Mouse (Mus musculus) CH12.LX (cell line): ENCODE measurements at regions not wholly inside any gene's neighbourhood (a gene's known extent, or its start where the extent isn't known, plus 50 kb on each side); places are given as distances from the start of the nearest gene placed in this dataset.
A peak's percentile ranks its signal among the peaks of the same experiment; 100 is the strongest.

Experiments used
- DNase-seq: peaks from one replicate; pipeline ENCODE4 v3.0.0-alpha.2; 2013; ENCODE audit errors: extremely low read depth
- H3K27ac ChIP-seq: 2 replicates; pipeline ENCODE4 v1.5.1; 2012; ENCODE audit warnings: low read depth, mild to moderate bottlenecking, control low read depth, moderate library complexity; ENCODE audit not compliant: insufficient read depth
- H3K27me3 ChIP-seq: replicated peaks from 2 replicates; pipeline ENCODE3; 2012; ENCODE audit warnings: inconsistent platforms
- H3K36me3 ChIP-seq, 2 experiments: replicated peaks in 1 of 2; 2 replicates each; pipeline versions ENCODE3 to v1.6.1; 2012; ENCODE audit warnings: inconsistent platforms in 1 of 2, low read length in 1 of 2, mild to moderate bottlenecking in 1 of 2, mixed read lengths in 1 of 2, moderate library complexity in 1 of 2; ENCODE audit not compliant: control insufficient read depth in 1 of 2, insufficient read depth in 1 of 2
- H3K4me1 ChIP-seq, 2 experiments: 2 replicates each; pipeline ENCODE4 v1.6.1; 2012; ENCODE audit warnings: inconsistent platforms in 1 of 2, moderate library complexity in 1 of 2; ENCODE audit not compliant: insufficient read depth in 2 of 2, control insufficient read depth in 1 of 2
- H3K4me2 ChIP-seq: 2 replicates; pipeline ENCODE4 v1.6.1; 2012; ENCODE audit warnings: low read depth, mild to moderate bottlenecking, control low read depth; ENCODE audit not compliant: poor library complexity, insufficient read depth, severe bottlenecking
- H3K4me3 ChIP-seq, 3 experiments: fragments of 150-350 bp in 1 of 3; sonication (generic) in 1 of 3; replicated peaks in 1 of 3; 2 replicates each; pipeline versions ENCODE3 to v1.5.1; 2011 to 2012; ENCODE audit warnings: low read depth in 2 of 3, low read length in 2 of 3, mild to moderate bottlenecking in 2 of 3, moderate library complexity in 2 of 3, control low read depth in 1 of 3, improper control_type of control experiment in 1 of 3, inconsistent platforms in 1 of 3, mixed read lengths in 1 of 3; ENCODE audit not compliant: poor library complexity in 1 of 3
- H3K79me2 ChIP-seq: replicated peaks from 2 replicates; pipeline ENCODE4 v1.6.1; 2012; ENCODE audit warnings: mild to moderate bottlenecking, moderate library complexity; ENCODE audit not compliant: control insufficient read depth, poor library complexity, insufficient read depth, severe bottlenecking; ENCODE audit errors: extremely low read depth
- H3K9ac ChIP-seq: 2 replicates; pipeline ENCODE4 v1.6.1; 2012; ENCODE audit warnings: low read depth, mild to moderate bottlenecking, control low read depth, moderate library complexity; ENCODE audit not compliant: insufficient read depth
- H3K9me3 ChIP-seq: replicated peaks from 2 replicates; pipeline ENCODE3; 2012; ENCODE audit warnings: low read length, inconsistent platforms, mixed read lengths
- CHD1 ChIP-seq: IDR thresholded peaks from 2 replicates; pipeline ENCODE4 v1.6.1; 2012; ENCODE audit warnings: low read depth, low read length, improper control_type of control experiment, inconsistent platforms
- CTCF ChIP-seq, 2 experiments: IDR thresholded peaks in 1 of 2; conservative IDR thresholded peaks in 1 of 2; 2 replicates each; pipeline ENCODE4 v1.5.1; 2011 to 2012; ENCODE audit warnings: low read depth in 2 of 2, low read length in 2 of 2, improper control_type of control experiment in 1 of 2, inconsistent platforms in 1 of 2, mild to moderate bottlenecking in 1 of 2, moderate library complexity in 1 of 2
- E2F4 ChIP-seq: IDR thresholded peaks from 2 replicates; pipeline ENCODE4 v1.6.1; 2011; ENCODE audit warnings: low read depth, low read length, improper control_type of control experiment; ENCODE audit not compliant: insufficient replicate concordance
- ELF1 ChIP-seq: IDR thresholded peaks from 2 replicates; pipeline ENCODE4 v1.6.1; 2014; ENCODE audit warnings: low read depth, mild to moderate bottlenecking, inconsistent platforms, low read length, improper control_type of control experiment
- ETS1 ChIP-seq: conservative IDR thresholded peaks from 2 replicates; pipeline ENCODE4 v1.6.1; 2012; ENCODE audit warnings: low read depth, mild to moderate bottlenecking, inconsistent platforms, low read length, improper control_type of control experiment, moderate library complexity
- GABPA ChIP-seq: IDR thresholded peaks from 2 replicates; pipeline ENCODE4 v1.6.1; 2012; ENCODE audit warnings: low read depth, low read length, improper control_type of control experiment, inconsistent platforms; ENCODE audit not compliant: insufficient replicate concordance
- IRF4 ChIP-seq: IDR thresholded peaks from 2 replicates; pipeline ENCODE4 v1.6.1; 2014; ENCODE audit warnings: low read depth, mild to moderate bottlenecking, inconsistent platforms, low read length, improper control_type of control experiment
- JUN ChIP-seq: IDR thresholded peaks from 2 replicates; pipeline ENCODE4 v1.6.1; 2011; ENCODE audit warnings: low read depth, mild to moderate bottlenecking, low read length, improper control_type of control experiment, moderate library complexity; ENCODE audit not compliant: insufficient read depth
- JUND ChIP-seq: conservative IDR thresholded peaks from 2 replicates; pipeline ENCODE4 v1.6.1; 2011; ENCODE audit warnings: low read depth, low read length, improper control_type of control experiment
- KAT2A ChIP-seq: IDR thresholded peaks from 2 replicates; pipeline ENCODE4 v1.6.1; 2012; ENCODE audit warnings: low read length, improper control_type of control experiment, inconsistent platforms; ENCODE audit not compliant: insufficient replicate concordance
- MAFK ChIP-seq: IDR thresholded peaks from 2 replicates; pipeline ENCODE4 v1.6.1; 2011; ENCODE audit warnings: low read length, improper control_type of control experiment; ENCODE audit not compliant: insufficient replicate concordance
- MAX ChIP-seq: IDR thresholded peaks from 2 replicates; pipeline ENCODE4 v1.6.1; 2011; ENCODE audit warnings: low read length, improper control_type of control experiment
- MXI1 ChIP-seq: IDR thresholded peaks from 2 replicates; pipeline ENCODE4 v1.6.1; 2011; ENCODE audit warnings: mild to moderate bottlenecking, low read depth, low read length, improper control_type of control experiment
- MYC ChIP-seq: IDR thresholded peaks from 2 replicates; pipeline ENCODE4 v1.6.1; 2011; ENCODE audit warnings: low read depth, mild to moderate bottlenecking, improper control_type of control experiment, low read length
- NELFE ChIP-seq: IDR thresholded peaks from 2 replicates; pipeline ENCODE4 v1.6.1; 2011; ENCODE audit warnings: low read depth, low read length, improper control_type of control experiment
- NRF1 ChIP-seq: IDR thresholded peaks from 2 replicates; pipeline ENCODE4 v1.6.1; 2014; ENCODE audit warnings: low read depth, mild to moderate bottlenecking, inconsistent platforms, low read length, improper control_type of control experiment, moderate library complexity
- PAX5 ChIP-seq: IDR thresholded peaks from 2 replicates; pipeline ENCODE4 v1.6.1; 2012; ENCODE audit warnings: low read length, inconsistent platforms, mixed read lengths
- POLR2AphosphoS2 ChIP-seq: IDR thresholded peaks from 2 replicates; pipeline ENCODE4 v1.6.1; 2011; ENCODE audit warnings: low read depth, low read length, improper control_type of control experiment
- TBP ChIP-seq: conservative IDR thresholded peaks from 2 replicates; pipeline ENCODE4 v1.6.1; 2011; ENCODE audit warnings: low read depth, low read length, improper control_type of control experiment
- TCF12 ChIP-seq: IDR thresholded peaks from 2 replicates; pipeline ENCODE4 v1.6.1; 2014; ENCODE audit warnings: low read depth, mild to moderate bottlenecking, inconsistent platforms, low read length, improper control_type of control experiment
- USF2 ChIP-seq: conservative IDR thresholded peaks from 2 replicates; pipeline ENCODE4 v1.6.1; 2011; ENCODE audit warnings: low read depth, low read length, improper control_type of control experiment
- ZC3H11A ChIP-seq: IDR thresholded peaks from 2 replicates; pipeline ENCODE4 v1.6.1; 2012; ENCODE audit warnings: low read depth, mild to moderate bottlenecking, inconsistent platforms, low read length, improper control_type of control experiment
- ZMIZ1 ChIP-seq: IDR thresholded peaks from 2 replicates; pipeline ENCODE4 v1.6.1; 2012; ENCODE audit warnings: low read depth, mild to moderate bottlenecking, inconsistent platforms, low read length, improper control_type of control experiment
- ZNF384 ChIP-seq: IDR thresholded peaks from 2 replicates; pipeline ENCODE4 v1.6.1; 2012; ENCODE audit warnings: low read depth, low read length, improper control_type of control experiment, inconsistent platforms
- dilution Hi-C: fragments of 300-500 bp; cut with MboI; formaldehyde crosslinking; loops from 2 replicates; pipeline ENCODE4 v1.14.3; 2020; ENCODE audit warnings: low sequenced_read_pairs; ENCODE audit not compliant: extremely low pct_unique_long_range_greater_than_20kb, extremely low pct_ligation_motif_present
- in situ Hi-C: fragments of 300-500 bp; cut with MboI; formaldehyde crosslinking; loops from 3 replicates; pipeline ENCODE4 v1.14.3; 2019; ENCODE audit warnings: low sequenced_read_pairs, low pct_ligation_motif_present, low pct_unique_long_range_greater_than_20kb, mixed read lengths

- H3K4me1 ChIP-seq, result peaks cover 4 to 27% of the 10 kb centered on the region in 2 experiments
- H3K9me3 ChIP-seq, result peaks cover 3% of the 10 kb centered on the region
- no peak overlapping the region for H3K4me3 ChIP-seq
- dilution Hi-C loops, result no loop called here
- no peak overlapping the region for H3K9ac ChIP-seq
- no peaks in the 10 kb centered on the region for H3K36me3 ChIP-seq
- TF ChIP-seq PAX5, result no peak
- no peak for TF ChIP-seq MXI1
- no peak for TF ChIP-seq ETS1
- TF ChIP-seq JUND, result no peak
- no peak for TF ChIP-seq KAT2A
- TF ChIP-seq ZC3H11A, result no peak
- TF ChIP-seq MAX, result no peak
- TF ChIP-seq ZNF384, result no peak
- no peak for TF ChIP-seq JUN
- TF ChIP-seq, all 38 proteins: peak for 0
- Histone ChIP-seq H3K27ac (no peak overlapping the region), H3K79me2 (no peaks in the 10 kb centered on the region), H3K27me3 (no peaks in the 10 kb centered on the region), H3K4me2 (no peak overlapping the region)
- in situ Hi-C loops, result no loop called here
- peak; percentile 19 for DNase-seq
These were observed 246.6 kb upstream of the Jarid2 start for GRCm38 (mm10) chr13:44482661-44483060.

- H3K27ac ChIP-seq, result no peak overlapping the region
- DNase-seq, result no peak
- H3K36me3 ChIP-seq, result no peaks in the 10 kb centered on the region
- in situ Hi-C loops, result no loop called here
- dilution Hi-C loops, result no loop called here
- H3K9ac ChIP-seq, result no peak overlapping the region
- no peak overlapping the region for H3K4me2 ChIP-seq
- H3K4me3 ChIP-seq, result no peak overlapping the region
- H3K79me2 ChIP-seq, result no peaks in the 10 kb centered on the region
- no peaks in the 10 kb centered on the region for H3K27me3 ChIP-seq
- no peaks in the 10 kb centered on the region for H3K9me3 ChIP-seq
- H3K4me1 ChIP-seq, result peaks cover 4 to 27% of the 10 kb centered on the region in 2 experiments
- TF ChIP-seq MYC, result 0 out of 2 replicates have a peak, but pooled peaks have one; percentile 17
- no peak for TF ChIP-seq ZMIZ1
- TF ChIP-seq MAX, result peak; percentile 53
- no peak for TF ChIP-seq JUN
- no peak for TF ChIP-seq CTCF (conservative IDR thresholded peaks at IDR 0.05 in 1 of 2, IDR thresholded peaks at IDR 0.05 in 1 of 2; ENCODE audit: low read depth in 2 of 2, low read length in 2 of 2)
These were observed 244.5 kb upstream of the Jarid2 start for GRCm38 (mm10) chr13:44484582-44485329.

- DNase-seq, result no peak
- Histone ChIP-seq H3K4me3 (no peak overlapping the region), H3K27ac (no peak overlapping the region), H3K4me2 (no peak overlapping the region), H3K9me3 (no peaks in the 10 kb centered on the region), H3K36me3 (no peaks in the 10 kb centered on the region), H3K27me3 (no peaks in the 10 kb centered on the region), H3K9ac (no peak overlapping the region), H3K4me1 (peaks cover 0 to 28% of the 10 kb centered on the region in 2 experiments; a peak in 2 of 4 replicates), H3K79me2 (no peaks in the 10 kb centered on the region)
- in situ Hi-C loops, result no loop called here
- dilution Hi-C loops, result no loop called here
- TF ChIP-seq NRF1 (no peak), GABPA (no peak), NELFE (no peak), JUND (no peak), MAFK (no peak), TBP (no peak), JUN (no peak), TCF12 (no peak), CHD1 (no peak), ELF1 (no peak), USF2 (no peak), IRF4 (no peak), PAX5 (no peak), POLR2AphosphoS2 (no peak), E2F4 (no peak), KAT2A (no peak)
These were observed 238.3 kb upstream of the Jarid2 start for GRCm38 (mm10) chr13:44490935-44491465.
